Mouse (Mus musculus): ENCODE measurements around the gene Fam151b. TPM values are rescaled to one million over a fixed set of nuclear protein-coding genes. Genes with fewer than 3 reads are reported as not detected.

Gene Fam151b
- total RNA-seq (2015; ENCODE audit: low replicate concordance), result 2.5 TPM in 1 of 2 replicates, not detected in the other
- 0.85 and 4.2 TPM in 2 replicates for total RNA-seq (2017; ENCODE audit: low replicate concordance)

- ATAC-seq (replicated peaks; ENCODE audit: low FRiP score, poor library complexity, severe bottlenecking), result peak; percentile 99
Measured at GRCm38 (mm10) chr13:92483852-92484463, at the start of gene Fam151b. Fam151b (minus strand) TSS chr13:92484015.

DNA sequence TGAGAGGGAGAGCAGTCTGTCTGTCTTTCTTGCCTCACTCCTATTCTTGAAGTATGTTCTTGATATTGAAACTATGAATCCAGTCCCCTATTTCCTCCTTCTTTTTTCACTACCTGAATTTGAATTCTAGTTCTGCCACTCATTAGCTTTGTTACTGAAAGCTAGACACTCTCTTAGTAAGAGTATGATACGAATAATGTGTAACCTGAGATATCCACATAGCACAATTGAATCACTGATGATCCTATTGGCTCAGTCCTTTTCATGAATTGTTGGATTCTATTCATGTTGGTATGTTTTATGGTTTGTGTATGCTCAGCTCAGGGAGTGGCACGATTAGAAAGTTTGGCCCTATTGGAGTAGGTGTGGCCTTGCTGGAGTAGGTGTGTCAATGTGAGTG, 48.4 kb upstream of the Fam151b start:
- no peak for ATAC-seq (replicated peaks; ENCODE audit: low FRiP score, poor library complexity, severe bottlenecking)

GRCm38 (mm10) chr13:92531237-92531636, 47.4 kb upstream of the Fam151b start:
- no peak for ATAC-seq (replicated peaks; ENCODE audit: low FRiP score, poor library complexity, severe bottlenecking)

- peak; percentile 96 for ATAC-seq (replicated peaks; ENCODE audit: low FRiP score, poor library complexity, severe bottlenecking)
Measured at GRCm38 (mm10) chr13:92530721-92531211, 47.0 kb upstream of the Fam151b start, which contains the start of gene Zfyve16. Zfyve16 (minus strand) TSS chr13:92530868.

DNA sequence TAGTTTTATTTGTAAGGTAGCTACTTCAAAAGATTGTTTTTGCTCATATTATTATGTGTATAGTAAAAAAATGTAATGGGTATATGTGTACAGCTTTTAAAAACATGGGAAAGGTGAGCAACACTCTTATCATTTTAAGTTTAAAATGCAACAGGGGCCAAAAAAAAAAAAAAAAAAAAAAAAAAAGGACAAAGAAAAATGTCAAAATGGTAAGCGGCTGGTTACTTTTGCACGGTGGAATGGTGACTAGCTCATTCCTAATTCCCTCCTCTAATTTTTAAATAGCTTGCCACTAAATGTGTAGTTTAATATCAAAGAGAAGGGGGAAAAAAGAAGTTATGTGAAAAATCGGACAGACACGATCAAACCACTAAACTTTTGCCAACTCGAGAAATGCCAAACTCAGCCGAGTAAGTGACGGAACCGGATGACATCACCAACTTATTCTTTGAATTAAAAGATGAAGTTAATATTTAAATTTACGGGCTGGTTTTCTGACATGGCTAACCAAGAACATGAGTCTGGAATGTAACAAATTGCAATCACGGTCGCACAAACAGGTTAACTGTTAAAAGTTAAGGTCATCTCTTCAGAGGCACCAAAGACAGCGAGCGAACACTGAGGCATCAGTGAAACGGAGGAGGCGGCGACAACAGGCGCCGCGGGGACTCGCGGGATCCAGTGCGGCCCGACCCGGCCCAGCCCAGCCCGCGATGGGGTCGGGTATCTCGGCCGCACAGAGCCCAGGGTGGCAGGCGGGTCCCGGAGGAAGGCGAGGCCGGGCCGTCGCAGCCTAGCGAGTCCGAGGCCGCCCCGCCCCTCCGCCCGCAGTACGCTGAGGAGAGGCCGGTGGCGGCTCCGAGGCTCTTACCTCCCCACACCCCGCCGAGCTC, 46.3 kb upstream of the Fam151b start:
- no peak for ATAC-seq (replicated peaks; ENCODE audit: low FRiP score, poor library complexity, severe bottlenecking)

DNA sequence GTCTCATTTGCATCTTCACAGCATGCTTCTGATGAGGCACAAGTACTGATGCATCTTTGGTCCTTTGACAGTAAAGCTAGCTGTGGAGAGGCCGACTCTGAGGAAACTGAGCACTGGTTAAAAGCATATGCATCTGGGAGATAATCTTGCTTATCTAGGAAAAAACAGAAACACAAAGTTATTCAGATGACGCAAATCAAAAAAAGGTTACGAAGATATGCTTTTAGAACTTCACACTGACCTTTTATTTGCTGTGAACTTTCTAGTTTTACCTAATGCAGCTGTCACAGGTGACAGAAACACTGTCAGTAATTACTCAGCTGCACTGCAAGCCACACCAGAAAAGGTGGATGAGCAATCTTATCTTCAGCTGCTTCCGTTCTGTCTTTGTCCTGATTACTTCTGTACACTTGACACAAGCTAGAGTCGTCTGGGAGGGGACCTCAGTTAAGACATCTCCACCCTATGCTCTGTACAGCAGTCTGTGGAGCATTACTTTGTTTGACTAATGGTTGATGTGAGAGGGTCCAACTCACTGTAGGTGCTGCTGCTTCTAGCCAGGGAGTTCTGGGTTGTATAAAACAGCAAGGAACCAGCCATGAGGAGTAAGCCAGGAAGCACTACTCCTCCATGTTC, 39.5 kb upstream of the Fam151b start:
- ATAC-seq (replicated peaks; ENCODE audit: low FRiP score, poor library complexity, severe bottlenecking), result no peak

GRCm38 (mm10) chr13:92504871-92505270, 21.1 kb upstream of the Fam151b start:
- ATAC-seq (replicated peaks; ENCODE audit: low FRiP score, poor library complexity, severe bottlenecking), result no peak

GRCm38 (mm10) chr13:92491923-92492322, 8.1 kb upstream of the Fam151b start:
- no peak for ATAC-seq (replicated peaks; ENCODE audit: low FRiP score, poor library complexity, severe bottlenecking)

GRCm38 (mm10) chr13:92490817-92491216, 7.0 kb upstream of the Fam151b start:
- ATAC-seq (replicated peaks; ENCODE audit: low FRiP score, poor library complexity, severe bottlenecking), result no peak

DNA sequence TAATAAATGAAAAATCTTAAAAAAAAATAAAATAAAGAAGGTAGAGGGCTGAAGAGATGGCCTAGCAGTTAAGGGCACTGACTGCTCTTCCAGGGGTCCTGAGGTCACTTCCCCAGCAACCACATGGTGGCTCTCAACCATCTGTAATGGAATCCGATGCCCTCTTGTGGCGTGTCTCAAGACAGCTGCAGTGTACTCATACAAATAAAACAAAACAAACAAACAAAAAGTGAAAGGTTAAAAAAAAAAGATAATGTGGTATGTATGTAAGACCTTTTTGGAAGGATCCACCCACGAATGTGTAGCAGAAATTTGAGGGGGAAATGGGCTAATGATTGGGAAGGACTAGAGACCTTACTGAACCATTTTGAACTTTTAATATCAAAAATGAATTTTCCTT, 467 bp downstream of the Fam151b start:
- no peak for ATAC-seq (replicated peaks; ENCODE audit: low FRiP score, poor library complexity, severe bottlenecking)

- ATAC-seq (replicated peaks; ENCODE audit: low FRiP score, poor library complexity, severe bottlenecking), result no peak
Measured at GRCm38 (mm10) chr13:92470151-92470550, 13.7 kb downstream of the Fam151b start.

DNA sequence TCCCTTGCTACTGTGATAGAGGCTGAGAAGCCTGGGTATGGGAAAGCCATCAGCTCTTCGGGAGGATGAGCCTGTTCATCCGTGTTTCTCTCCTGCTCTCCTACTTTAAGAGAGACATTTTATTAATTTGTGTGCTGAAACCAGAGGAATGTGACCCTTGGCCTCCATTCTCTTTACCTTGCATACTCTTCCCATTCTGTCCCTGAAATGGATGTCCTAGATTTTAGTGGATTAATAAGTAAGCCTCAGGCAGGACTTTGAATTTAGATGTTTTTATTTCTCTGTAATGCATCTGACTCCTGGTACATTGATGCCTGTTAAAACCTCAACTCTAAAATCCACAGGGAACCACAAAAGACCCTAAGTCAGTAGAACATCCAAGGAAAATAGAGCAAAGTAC, 14.4 kb downstream of the Fam151b start:
- no peak for ATAC-seq (replicated peaks; ENCODE audit: low FRiP score, poor library complexity, severe bottlenecking)

DNA sequence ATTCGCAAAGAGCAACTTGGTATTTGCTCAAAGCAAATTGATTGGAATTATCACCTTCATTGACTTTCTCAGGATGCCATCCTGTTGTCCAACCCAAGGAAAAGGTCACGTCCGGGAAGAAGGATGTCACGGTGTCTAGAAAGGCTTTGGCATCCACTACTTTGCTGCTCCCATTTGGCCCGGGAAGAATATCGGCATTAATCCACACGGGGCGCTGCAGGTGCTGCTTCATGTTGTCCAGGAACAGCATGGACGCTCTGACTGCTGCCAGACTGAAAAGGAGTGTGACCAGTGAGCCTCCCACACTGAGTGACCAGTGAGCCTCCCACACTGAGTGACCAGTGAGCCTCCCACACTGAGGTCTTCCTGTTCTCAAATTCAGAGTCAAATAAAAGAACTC, 15.9 kb downstream of the Fam151b start:
- ATAC-seq (replicated peaks; ENCODE audit: low FRiP score, poor library complexity, severe bottlenecking), result no peak

DNA sequence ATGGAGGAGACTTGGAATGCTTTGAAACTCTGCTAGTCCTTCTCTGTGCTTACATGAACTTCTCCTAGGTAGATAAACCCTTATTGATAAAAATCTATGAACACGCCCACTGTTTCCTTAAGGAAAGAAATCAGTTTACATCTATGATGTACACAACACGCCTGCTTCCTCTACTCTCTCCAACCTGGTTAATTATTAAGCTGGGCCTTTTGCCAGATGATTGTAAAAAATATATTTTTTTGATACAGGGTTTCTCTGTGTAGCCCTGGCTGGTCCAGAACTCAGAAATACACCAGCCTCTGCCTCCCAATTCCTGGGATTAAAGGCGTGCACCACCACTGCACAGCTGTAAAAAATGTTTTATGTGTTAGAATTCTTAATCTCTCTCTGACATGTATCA, 19.1 kb downstream of the Fam151b start:
- ATAC-seq (replicated peaks; ENCODE audit: low FRiP score, poor library complexity, severe bottlenecking), result no peak

DNA sequence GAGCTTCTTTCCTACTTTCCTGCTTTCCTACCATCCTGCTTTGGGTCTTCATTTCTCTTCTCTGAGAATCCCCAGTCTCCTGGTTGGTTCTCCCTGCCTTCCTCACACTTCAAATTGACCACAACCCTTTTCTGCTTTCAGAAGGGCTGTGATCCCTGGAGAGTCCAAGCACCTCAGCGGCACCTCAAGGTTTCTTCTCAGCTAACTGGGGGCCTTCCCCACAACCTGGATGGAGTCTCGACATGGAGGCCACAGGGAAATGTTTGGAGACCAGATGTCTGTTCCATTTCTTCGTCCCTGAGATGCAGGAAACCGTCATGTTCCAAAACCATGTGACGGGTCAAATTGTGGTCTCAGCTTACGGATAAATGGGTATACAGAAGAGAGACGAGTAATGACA, 36.9 kb downstream of the Fam151b start:
- ATAC-seq (replicated peaks; ENCODE audit: low FRiP score, poor library complexity, severe bottlenecking), result no peak

DNA sequence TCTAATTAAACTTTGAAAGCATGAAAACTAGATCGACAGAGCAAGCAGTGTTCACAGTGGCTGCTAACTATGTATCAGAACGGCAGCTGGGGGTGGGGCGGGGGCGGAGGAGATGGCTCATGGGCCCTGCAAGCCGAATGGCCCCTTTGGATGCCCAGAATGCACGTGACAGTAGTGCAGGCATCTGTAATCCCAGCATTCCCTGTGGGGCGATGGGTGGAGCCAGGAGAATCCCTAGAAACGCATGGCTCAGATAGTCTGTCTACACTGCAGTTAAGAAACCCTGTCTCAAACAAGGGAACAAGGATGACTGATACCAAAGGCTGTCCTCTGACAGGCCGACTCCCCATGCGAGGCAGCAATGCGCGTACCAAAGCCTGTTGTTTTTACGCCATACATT, 43.5 kb downstream of the Fam151b start:
- ATAC-seq (replicated peaks; ENCODE audit: low FRiP score, poor library complexity, severe bottlenecking), result no peak

- no peak for ATAC-seq (replicated peaks; ENCODE audit: low FRiP score, poor library complexity, severe bottlenecking)
Measured at GRCm38 (mm10) chr13:92438656-92439055, 45.2 kb downstream of the Fam151b start.

DNA sequence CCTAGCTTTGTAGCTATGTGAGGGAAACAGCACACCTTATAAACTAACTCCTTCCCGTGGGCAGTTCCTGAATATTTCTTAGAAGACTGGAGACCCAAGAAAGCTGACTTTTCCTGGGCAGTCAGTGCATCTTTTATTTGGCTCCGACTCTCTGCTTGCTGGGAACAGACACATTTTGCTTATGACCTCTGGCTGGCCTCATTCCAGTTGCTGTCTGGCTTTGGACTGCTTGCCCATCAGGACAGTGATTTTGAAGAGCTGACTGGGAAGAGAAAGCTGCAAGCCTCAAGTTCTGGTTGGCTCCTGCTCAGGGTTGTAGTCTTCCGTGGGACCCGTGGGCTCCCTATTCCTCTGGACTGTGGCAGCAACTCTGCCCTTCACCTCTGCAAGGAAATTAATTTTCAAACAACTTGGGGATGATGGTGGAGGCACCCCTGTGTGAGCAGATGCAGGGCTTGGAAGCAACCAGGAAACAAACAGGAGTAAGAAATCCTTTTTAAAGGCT, 56.4 kb downstream of the Fam151b start:
- no peak for ATAC-seq (replicated peaks; ENCODE audit: low FRiP score, poor library complexity, severe bottlenecking)

DNA sequence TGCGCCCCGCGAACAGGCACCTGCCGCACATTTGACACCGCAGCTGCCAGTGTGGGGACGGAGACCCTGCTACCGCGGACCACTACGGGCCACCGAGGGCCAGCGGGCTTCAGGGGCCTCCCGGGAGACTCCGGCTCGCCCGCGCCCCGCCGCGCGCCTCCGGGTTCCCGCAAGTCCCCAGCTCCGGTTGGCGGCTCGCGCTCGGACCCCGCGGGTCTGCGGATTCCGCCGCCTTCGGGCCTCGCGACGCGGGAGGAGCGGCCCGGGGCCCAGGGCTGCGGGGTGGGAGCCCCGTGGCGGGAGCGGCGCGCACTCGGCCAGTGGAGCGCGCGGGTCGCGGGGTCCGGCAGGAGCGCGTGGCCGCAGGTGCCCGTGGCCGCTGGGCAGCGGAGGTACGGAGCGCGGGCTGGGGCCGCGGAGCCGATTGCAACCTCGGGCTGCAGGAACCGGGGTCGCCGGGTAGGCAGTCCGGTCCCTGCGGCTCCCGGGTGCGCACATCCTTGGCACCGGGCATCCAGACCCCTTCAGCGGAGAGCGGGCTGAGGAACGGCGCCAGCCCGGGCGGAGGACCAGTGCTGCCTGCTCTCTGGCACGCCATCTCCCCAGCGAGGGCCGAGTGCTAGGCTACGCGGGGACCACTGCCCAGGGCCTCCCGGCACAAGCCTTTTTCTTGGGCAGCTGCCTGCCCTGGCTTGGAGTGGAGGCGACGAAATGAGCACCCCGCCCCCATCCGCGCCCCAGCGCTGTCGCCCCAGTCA, 57.3 kb downstream of the Fam151b start:
- no peak for ATAC-seq (replicated peaks; ENCODE audit: low FRiP score, poor library complexity, severe bottlenecking)
